Mouse (Mus musculus) stomach, embryonic 14.5 days (tissue): ENCODE data around the gene Fam129a. TPM values are rescaled to one million over a fixed set of nuclear protein-coding genes. Genes with fewer than 3 reads are reported as not detected.

ENCODE experiments used
- ATAC-seq: fragments of 200-750 bp; cut with Nextera tagmentation; 2 replicates; pipeline ENCODE4 v1.8.0; 2017; ENCODE audit warnings: low read depth, moderate TSS enrichment; ENCODE audit not compliant: insufficient number of reproducible peaks, insufficient read depth, low FRiP score
- H3K27ac ChIP-seq: fragments of 300-500 bp; sonication (generic); 2 replicates; pipeline ENCODE4 v1.5.1; 2014; ENCODE audit warnings: mild to moderate bottlenecking, low read length, moderate library complexity, mixed read lengths
- H3K27me3 ChIP-seq: fragments of 300-500 bp; sonication (generic); 2 replicates; pipeline ENCODE4 v1.6.1; 2014; ENCODE audit warnings: low read length, control low read depth, mixed read lengths; ENCODE audit not compliant: control insufficient read depth, insufficient read depth
- H3K36me3 ChIP-seq: fragments of 300-500 bp; sonication (generic); 2 replicates; pipeline ENCODE4 v1.6.1; 2014; ENCODE audit warnings: mild to moderate bottlenecking, control low read depth, low read length, moderate library complexity, mixed read lengths; ENCODE audit not compliant: control insufficient read depth, insufficient read depth
- H3K4me1 ChIP-seq: fragments of 300-500 bp; sonication (generic); 2 replicates; pipeline ENCODE4 v1.6.1; 2014; ENCODE audit warnings: low read length, control low read depth, mixed read lengths; ENCODE audit not compliant: control insufficient read depth, insufficient read depth
- H3K4me2 ChIP-seq: fragments of 300-500 bp; sonication (generic); replicated peaks from 2 replicates; pipeline ENCODE4 v1.6.1; 2014; ENCODE audit warnings: low read depth, low read length, control low read depth
- H3K4me3 ChIP-seq: fragments of 300-500 bp; sonication (generic); 2 replicates; pipeline ENCODE4 v1.5.1; 2014; ENCODE audit warnings: low read depth, low read length, control low read depth
- H3K9ac ChIP-seq: fragments of 300-500 bp; sonication (generic); replicated peaks from 2 replicates; pipeline ENCODE4 v1.6.1; 2014; ENCODE audit warnings: low read depth, mild to moderate bottlenecking, control low read depth, low read length, moderate library complexity, mixed read lengths
- H3K9me3 ChIP-seq: fragments of 300-500 bp; sonication (generic); 2 replicates; pipeline ENCODE4 v1.6.1; 2016; ENCODE audit warnings: low read depth, low read length, control low read depth; ENCODE audit not compliant: control insufficient read depth
- WGBS: fragments of 180-500 bp; shearing (Covaris S2); extraction: QIAGEN DNeasy Blood & Tissue Kit; methylation state at CpG from one replicate; pipeline ENCODE4 v1.1.7; 2014; 5-methylcytosine and 5-hydroxymethylcytosine counted together
- polyA plus RNA-seq: library from polyadenylated mRNA; unstranded; fragments of >200 nt; fragmentation: Nextera tagmentation; extraction: Ambion mirVana; gene quantifications from 2 replicates; pipeline ENCODE4 v1.2.1, GENCODE M21; 2014

Fam129a gene
- polyA plus RNA-seq, 1 experiment from 2014 or later: 9.0 TPM

DNA sequence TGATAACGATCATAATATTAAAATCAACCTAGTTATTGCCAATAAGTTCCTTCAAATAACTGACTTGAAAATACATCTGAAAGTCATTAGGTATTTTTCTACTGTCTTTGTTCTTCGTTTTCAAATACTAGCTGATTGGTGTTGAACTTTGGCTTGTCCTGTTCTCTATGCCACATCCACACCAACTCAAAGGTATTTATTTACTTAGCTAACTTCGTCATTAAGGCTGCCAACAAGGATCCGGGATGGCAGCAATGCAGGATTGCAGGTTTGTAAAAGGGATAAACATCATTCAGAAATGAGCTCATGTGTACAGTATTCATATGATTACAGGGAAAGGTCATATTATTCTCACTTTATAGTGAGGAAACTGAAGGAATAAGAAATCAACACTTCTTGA, 182.0 kb downstream of the Fam129a start:
- no peak overlapping the region for H3K27ac ChIP-seq
- WGBS: 64% methylated on average over 4 of the region's 4 CpGs
- H3K27me3 ChIP-seq: no peaks in the 10 kb centered on the region
- no peaks in the 10 kb centered on the region for H3K36me3 ChIP-seq
- no peaks in the 10 kb centered on the region for H3K9me3 ChIP-seq
- H3K9ac ChIP-seq: no peak overlapping the region
- no peak overlapping the region for H3K4me2 ChIP-seq
- peaks cover 11% of the 10 kb centered on the region for H3K4me1 ChIP-seq
- no peak overlapping the region for H3K4me3 ChIP-seq
- ATAC-seq: no peak

- H3K4me2 ChIP-seq: no peak overlapping the region
- ATAC-seq: no peak
- H3K27me3 ChIP-seq: no peaks in the 10 kb centered on the region
- no peak overlapping the region for H3K27ac ChIP-seq
- H3K4me1 ChIP-seq: peaks cover 11% of the 10 kb centered on the region
- WGBS: 74% methylated on average over 8 of the region's 8 CpGs
- no peak overlapping the region for H3K9ac ChIP-seq
- H3K36me3 ChIP-seq: no peaks in the 10 kb centered on the region
- H3K4me3 ChIP-seq: no peak overlapping the region
- H3K9me3 ChIP-seq: no peaks in the 10 kb centered on the region
Measured at GRCm38 (mm10) chr1:151753374-151753929, 182.5 kb downstream of the Fam129a start.

DNA sequence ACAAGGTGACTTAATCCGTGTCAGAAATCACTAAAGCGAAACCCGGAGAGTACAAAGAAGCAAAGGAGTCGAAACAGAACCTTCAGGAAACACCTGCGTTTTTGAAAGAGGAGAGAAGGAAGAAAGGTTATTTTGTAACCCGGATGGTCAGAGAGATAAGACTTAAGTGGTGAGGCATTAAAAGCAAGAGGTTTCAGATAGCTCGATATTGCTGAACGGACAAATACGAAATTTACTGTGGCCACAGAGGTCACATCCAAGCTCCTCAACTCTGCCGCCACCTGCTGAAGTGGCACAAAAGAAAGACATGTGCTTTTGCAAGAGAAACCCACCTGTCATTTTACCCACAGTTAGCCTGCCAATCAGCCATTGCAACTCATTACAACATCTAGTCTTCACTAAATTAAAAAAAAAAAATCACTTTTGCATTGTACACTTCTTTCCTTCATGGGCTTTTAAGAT, 183.1 kb downstream of the Fam129a start:
- 66% methylated on average over 10 of the region's 10 CpGs for WGBS

DNA sequence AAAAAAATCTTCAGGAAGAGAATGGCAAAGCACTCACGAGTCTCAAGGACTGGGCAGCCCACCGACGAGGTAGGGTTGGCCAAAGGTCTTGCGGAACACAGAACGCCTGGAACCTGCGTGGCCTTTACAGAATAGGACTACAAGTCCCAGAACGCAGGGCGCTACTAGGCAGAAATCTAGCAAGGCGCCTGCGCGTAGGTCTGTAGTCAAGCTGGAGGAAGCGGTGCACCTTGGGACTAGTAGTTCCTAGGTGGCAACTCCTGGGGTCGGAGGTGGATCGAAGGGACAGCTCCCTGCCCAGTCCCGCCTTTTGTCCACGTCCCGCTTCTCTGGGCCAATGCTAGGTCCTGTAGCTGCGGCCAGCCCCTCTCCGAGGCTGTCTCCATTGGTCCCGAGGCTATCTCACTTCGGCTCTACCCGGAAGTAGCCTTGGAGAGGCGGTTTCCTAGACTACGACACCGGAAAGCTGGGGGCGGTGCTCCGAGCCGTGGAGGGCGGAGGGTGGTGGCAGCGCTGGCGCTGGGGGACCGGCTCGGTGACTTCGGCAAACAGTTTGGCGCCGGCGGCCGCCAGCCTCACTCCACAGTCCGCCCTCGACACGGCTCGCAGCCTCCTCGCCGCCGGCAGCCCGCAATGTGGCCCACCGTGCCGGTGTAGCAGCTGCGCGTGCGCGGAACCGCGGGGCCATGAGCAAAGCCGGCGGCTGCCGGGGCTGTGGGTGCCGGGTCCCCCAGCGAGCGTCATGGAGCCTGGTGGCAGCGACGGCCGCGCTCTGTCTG, 184.1 kb downstream of the Fam129a start, which contains the start of gene Edem3:
TSS of gene Edem3 (plus strand) at position 491 of the 779 bp plus-strand sequence.
- H3K4me3 ChIP-seq: peak within 1 kb of the TSS; percentile 74
- peak within 1 kb of the TSS; percentile 56 for H3K9ac ChIP-seq
- no peaks in the 10 kb centered on the region for H3K36me3 ChIP-seq
- peak; percentile 99 for ATAC-seq
- no peaks in the 10 kb centered on the region for H3K9me3 ChIP-seq
- no peaks in the 10 kb centered on the region for H3K27me3 ChIP-seq
- WGBS: under 1% methylated on average over 64 of the region's 64 CpGs
- H3K4me2 ChIP-seq: peak within 1 kb of the TSS; percentile 95
- peak within 1 kb of the TSS; percentile 80; the same call in 1 of the 2 replicates for H3K27ac ChIP-seq
- peaks cover 11% of the 10 kb centered on the region for H3K4me1 ChIP-seq

More for the DNA sequence above, 183.1 kb downstream of the Fam129a start:
- Histone ChIP-seq H3K9ac (no peak overlapping the region), H3K4me2 (peak overlapping the region; percentile 40), H3K4me3 (peak overlapping the region; percentile 74), H3K9me3 (no peaks in the 10 kb centered on the region), H3K4me1 (peaks cover 11% of the 10 kb centered on the region), H3K27me3 (no peaks in the 10 kb centered on the region), H3K27ac (no peak overlapping the region), H3K36me3 (no peaks in the 10 kb centered on the region)
- no peak for ATAC-seq

- Histone ChIP-seq H3K9me3 (no peaks in the 10 kb centered on the region), H3K4me1 (peaks cover 11% of the 10 kb centered on the region), H3K4me3 (peak overlapping the region; percentile 74), H3K9ac (peak overlapping the region; percentile 56), H3K36me3 (peaks cover under 1% of the 10 kb centered on the region; the same call in 1 of the 2 replicates), H3K27ac (peak overlapping the region; percentile 80; the same call in 1 of the 2 replicates), H3K27me3 (no peaks in the 10 kb centered on the region), H3K4me2 (peak overlapping the region; percentile 95)
- 6% methylated on average over 36 of the region's 36 CpGs for WGBS
- ATAC-seq: no peak
Measured at GRCm38 (mm10) chr1:151755660-151756424, 184.9 kb downstream of the Fam129a start.

DNA sequence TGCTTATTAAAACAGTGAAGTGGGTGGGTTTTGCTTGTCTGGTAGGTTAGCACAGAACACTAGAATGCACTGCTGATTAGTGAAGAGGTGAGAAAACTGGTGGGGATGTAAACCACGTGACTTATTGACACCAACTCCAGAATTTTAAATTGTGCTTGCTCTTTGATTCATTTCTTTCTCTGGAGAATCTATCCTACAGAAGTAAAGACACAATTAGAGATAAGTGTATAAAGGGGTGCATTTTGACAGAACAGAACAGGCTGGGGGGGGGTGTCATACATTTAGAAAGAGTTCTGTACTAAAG, 185.4 kb downstream of the Fam129a start:
- no peak for ATAC-seq
- Histone ChIP-seq H3K9ac (peak overlapping the region; percentile 56; the same call in 1 of the 2 replicates), H3K27ac (no peak overlapping the region), H3K4me3 (peak overlapping the region; percentile 74), H3K36me3 (peaks cover 6% of the 10 kb centered on the region; the same call in 1 of the 2 replicates), H3K4me1 (peaks cover 11% of the 10 kb centered on the region), H3K9me3 (no peaks in the 10 kb centered on the region), H3K27me3 (no peaks in the 10 kb centered on the region), H3K4me2 (peak overlapping the region; percentile 95)
- 26% methylated on average over 1 of the region's 1 CpGs for WGBS

DNA sequence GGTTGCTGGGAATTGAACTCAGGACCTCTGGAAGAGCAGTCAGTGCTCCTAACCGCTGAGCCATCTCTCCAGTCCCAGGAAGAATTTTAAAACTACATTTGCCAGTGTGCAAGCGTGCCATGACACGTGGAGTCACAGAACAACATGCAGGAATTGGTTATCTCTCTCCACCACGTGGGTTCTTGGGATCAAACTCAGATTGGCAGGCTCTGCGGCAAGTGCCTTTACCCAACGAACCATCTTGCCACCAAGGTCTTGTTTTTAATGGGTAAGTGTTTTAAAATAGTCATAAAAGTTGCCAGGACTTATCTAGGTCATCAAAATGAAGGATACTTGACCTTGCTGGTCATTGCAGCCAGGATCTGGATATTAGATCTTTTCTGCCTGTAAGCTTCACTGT, 187.3 kb downstream of the Fam129a start:
- Histone ChIP-seq H3K9me3 (no peaks in the 10 kb centered on the region), H3K27ac (no peak overlapping the region)
- WGBS: 83% methylated on average over 6 of the region's 6 CpGs

GRCm38 (mm10) chr1:151758991-151759390, 188.0 kb downstream of the Fam129a start:
- Histone ChIP-seq H3K4me1 (peaks cover 11% of the 10 kb centered on the region), H3K9ac (no peak overlapping the region), H3K27ac (no peak overlapping the region), H3K27me3 (no peaks in the 10 kb centered on the region), H3K9me3 (no peaks in the 10 kb centered on the region), H3K4me3 (no peak overlapping the region), H3K4me2 (no peak overlapping the region), H3K36me3 (peaks cover 14% of the 10 kb centered on the region; the same call in 1 of the 2 replicates)
- 55% methylated on average over 2 of the region's 2 CpGs for WGBS
- ATAC-seq: no peak

More for the DNA sequence above, 187.3 kb downstream of the Fam129a start:
- H3K36me3 ChIP-seq: peaks cover 14% of the 10 kb centered on the region; the same call in 1 of the 2 replicates
- peaks cover 11% of the 10 kb centered on the region for H3K4me1 ChIP-seq
- no peak for ATAC-seq
- H3K4me2 ChIP-seq: no peak overlapping the region
- H3K4me3 ChIP-seq: no peak overlapping the region
- H3K27me3 ChIP-seq: no peaks in the 10 kb centered on the region
- H3K9ac ChIP-seq: no peak overlapping the region
